Mouse (Mus musculus) cortical plate, adult 2 months (tissue): ENCODE results near the gene Ldhal6b. TPM values are rescaled to one million over a fixed set of nuclear protein-coding genes. Genes with fewer than 3 reads are reported as not detected.
"Not testable (repeated sequence)": the region's sequence is repeated elsewhere in the genome, so short reads cannot be mapped to it uniquely, and the experiment has no call there.

ENCODE experiments used
- H3K27ac ChIP-seq: fragments of 200-500 bp; 2 replicates; pipeline ENCODE4 v1.5.1; 2012; ENCODE audit warnings: low read length, control low read depth, inconsistent platforms; ENCODE audit not compliant: insufficient read depth
- H3K4me1 ChIP-seq: fragments of 200-500 bp; 2 replicates; pipeline ENCODE4 v1.6.1; 2011; ENCODE audit warnings: low read length; ENCODE audit not compliant: control insufficient read depth, insufficient read depth
- H3K4me3 ChIP-seq: fragments of 200-500 bp; 2 replicates; pipeline ENCODE4 v1.5.1; 2011; ENCODE audit warnings: mild to moderate bottlenecking, low read length, control low read depth; ENCODE audit not compliant: insufficient read depth
- CTCF ChIP-seq: fragments of 200-500 bp; IDR thresholded peaks from 2 replicates; pipeline ENCODE4 v1.5.1; 2011; ENCODE audit warnings: mild to moderate bottlenecking, control low read depth, low read length; ENCODE audit not compliant: insufficient read depth; ENCODE audit errors: extremely low read depth
- POLR2A ChIP-seq: fragments of 200-500 bp; IDR thresholded peaks from 2 replicates; pipeline ENCODE4 v1.6.1; 2011; ENCODE audit warnings: mild to moderate bottlenecking, low read length, control low read depth; ENCODE audit not compliant: insufficient read depth; ENCODE audit errors: extremely low read depth
- polyA plus RNA-seq: library from polyadenylated mRNA; depleted of rRNA; stranded (reverse); fragments of >200 nt; gene quantifications from 2 replicates; pipeline ENCODE4 v1.2.3, GENCODE M21; 2012; rRNA removed

Gene Ldhal6b
- 0.64 and 0.94 TPM in 2 replicates for polyA plus RNA-seq

- TF ChIP-seq CTCF (no peak), POLR2A (no peak)
- Histone ChIP-seq H3K4me3 (no peak within 1 kb of the TSS), H3K27ac (no peak within 1 kb of the TSS), H3K4me1 (peaks cover 2% of the 10 kb centered on the region; the same call in 1 of the 2 replicates)
These were observed at the start of gene Ldhal6b for GRCm38 (mm10) chr17:5418545-5418944. Ldhal6b (minus strand) TSS chr17:5418767.

- Histone ChIP-seq H3K27ac (no peak overlapping the region), H3K4me1 (no peaks in the 10 kb centered on the region), H3K4me3 (no peak overlapping the region)
- TF ChIP-seq CTCF = no peak
- no peak for TF ChIP-seq POLR2A
These were observed 48.6 kb upstream of the Ldhal6b start for GRCm38 (mm10) chr17:5467177-5467576.

- Histone ChIP-seq H3K4me1 (no peaks in the 10 kb centered on the region), H3K4me3 (no peak overlapping the region), H3K27ac (no peak overlapping the region)
- TF ChIP-seq POLR2A (no peak), CTCF (no peak)
These were observed 48.2 kb upstream of the Ldhal6b start for GRCm38 (mm10) chr17:5466736-5467135.

- TF ChIP-seq CTCF (no peak), POLR2A (no peak)
- Histone ChIP-seq H3K4me3 (no peak overlapping the region), H3K4me1 (no peaks in the 10 kb centered on the region), H3K27ac (no peak overlapping the region)
These were observed 45.3 kb upstream of the Ldhal6b start for GRCm38 (mm10) chr17:5463912-5464311.

- Histone ChIP-seq H3K4me3 (no peak overlapping the region), H3K4me1 (no peaks in the 10 kb centered on the region; the same call in 1 of the 2 replicates), H3K27ac (no peak overlapping the region)
- TF ChIP-seq POLR2A (no peak), CTCF (no peak)
These were observed 35.1 kb upstream of the Ldhal6b start for GRCm38 (mm10) chr17:5453657-5454056.

GRCm38 (mm10) chr17:5443751-5444150 is 25.2 kb upstream of the Ldhal6b start:
- TF ChIP-seq CTCF (no peak), POLR2A (no peak)
- no peak overlapping the region for H3K4me3 ChIP-seq

GRCm38 (mm10) chr17:5443260-5443659 is 24.7 kb upstream of the Ldhal6b start:
- H3K4me1 ChIP-seq = no peaks in the 10 kb centered on the region; the same call in 1 of the 2 replicates
- no peak overlapping the region for H3K27ac ChIP-seq
- no peak for TF ChIP-seq CTCF
- no peak for TF ChIP-seq POLR2A
- H3K4me3 ChIP-seq = no peak overlapping the region

More at GRCm38 (mm10) chr17:5443751-5444150, 25.2 kb upstream of the Ldhal6b start:
- Histone ChIP-seq H3K27ac (no peak overlapping the region), H3K4me1 (no peaks in the 10 kb centered on the region; the same call in 1 of the 2 replicates)

GRCm38 (mm10) chr17:5442403-5442802 is 23.8 kb upstream of the Ldhal6b start:
- not testable (repeated sequence) for H3K4me1 ChIP-seq, H3K4me3 ChIP-seq, H3K27ac ChIP-seq

- peak; percentile 79 for TF ChIP-seq CTCF
- TF ChIP-seq POLR2A = peak; percentile 64
- Histone ChIP-seq H3K27ac (peak within 1 kb of the TSS; percentile 38; the same call in 1 of the 2 replicates), H3K4me3 (peak within 1 kb of the TSS; percentile 49), H3K4me1 (peaks cover 2% of the 10 kb centered on the region; the same call in 1 of the 2 replicates)
These were observed 21.8 kb upstream of the Ldhal6b start, which contains the start of gene Tmem242 for GRCm38 (mm10) chr17:5440159-5440971. Tmem242 (minus strand) TSS chr17:5440259.

- TF ChIP-seq POLR2A (no peak), CTCF (no peak)
These were observed 21.2 kb upstream of the Ldhal6b start for GRCm38 (mm10) chr17:5439831-5440158.

GRCm38 (mm10) chr17:5429772-5430133 is 11.2 kb upstream of the Ldhal6b start:
- Histone ChIP-seq H3K4me3 (no peak overlapping the region), H3K27ac (no peak overlapping the region), H3K4me1 (no peaks in the 10 kb centered on the region)
- TF ChIP-seq CTCF = no peak
- no peak for TF ChIP-seq POLR2A

More at GRCm38 (mm10) chr17:5439831-5440158, 21.2 kb upstream of the Ldhal6b start:
- 0 out of 2 replicates have a peak overlapping the region, but pooled peaks have one; percentile 2 for H3K27ac ChIP-seq
- H3K4me3 ChIP-seq = peak overlapping the region; percentile 49
- peaks cover 2% of the 10 kb centered on the region; the same call in 1 of the 2 replicates for H3K4me1 ChIP-seq
